Mouse (Mus musculus): ENCODE measurements around the gene Gramd1b.

GRCm38 (mm10) chr9:40409071-40409470 is 122.1 kb downstream of the Gramd1b start:
- TF ChIP-seq CTCF (IDR thresholded peaks at IDR 0.05; ENCODE audit: borderline replicate concordance, extremely low read depth, insufficient read depth, insufficient read length) (no peak), POLR2A (IDR thresholded peaks at IDR 0.05; ENCODE audit: borderline replicate concordance, extremely low read depth, insufficient read depth, insufficient read length, poor library complexity, severe bottlenecking) (no peak)

Measured in brain, embryonic 14.5 days (tissue).